Mouse (Mus musculus): ENCODE data around the gene Olfr190.
"Not testable (repeated sequence)": the region's sequence is repeated elsewhere in the genome, so short reads cannot be mapped to it uniquely, and the experiment has no call there.

Olfr190 gene

DNA sequence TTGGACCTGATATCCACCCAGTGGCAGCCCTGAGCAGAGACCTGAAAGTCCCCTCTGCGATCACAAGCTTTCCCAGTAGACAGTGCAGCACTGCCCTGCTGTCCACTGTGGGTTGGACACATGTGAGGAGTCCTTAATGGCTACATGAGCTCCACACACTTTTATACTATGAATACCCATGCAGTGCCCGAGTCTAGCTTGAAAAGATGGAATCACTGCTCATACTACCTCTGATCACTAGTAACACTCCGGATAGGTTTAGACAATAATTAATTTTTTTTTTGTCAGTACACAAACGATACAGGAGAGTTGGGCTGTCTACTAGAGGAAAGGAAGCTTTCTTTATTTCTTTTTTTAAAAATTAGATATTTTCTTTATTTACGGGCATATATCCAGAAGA, at the start of gene Olfr190:
TSS of gene Olfr190 (minus strand) at position 101 of the 400 bp plus-strand sequence.
- no peak for DNase-seq (ENCODE audit: low spot score in 2 of 2)

DNA sequence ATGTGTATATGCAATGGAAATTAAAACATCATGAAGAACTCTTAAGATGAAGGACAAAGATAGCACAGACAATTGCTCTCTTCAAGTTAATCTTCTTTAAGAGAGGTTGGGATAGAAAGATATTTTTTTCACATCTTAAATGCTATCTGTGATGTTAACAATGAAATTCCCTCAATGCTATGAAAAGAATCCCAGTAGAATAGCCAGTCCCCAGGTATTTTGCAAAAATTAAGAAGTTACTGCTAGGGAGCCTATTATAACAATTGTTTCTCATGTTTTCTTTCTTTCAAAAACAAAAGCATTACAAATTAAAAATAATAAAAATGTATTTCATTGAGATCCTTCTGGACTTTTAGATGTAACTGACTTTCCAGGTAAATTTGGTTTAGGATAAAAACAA, 43.2 kb upstream of the Olfr190 start, which contains the start of gene Olfr194:
TSS of gene Olfr194 (minus strand) at position 101 of the 400 bp plus-strand sequence.
- no peak for DNase-seq (ENCODE audit: low spot score in 2 of 2)

DNA sequence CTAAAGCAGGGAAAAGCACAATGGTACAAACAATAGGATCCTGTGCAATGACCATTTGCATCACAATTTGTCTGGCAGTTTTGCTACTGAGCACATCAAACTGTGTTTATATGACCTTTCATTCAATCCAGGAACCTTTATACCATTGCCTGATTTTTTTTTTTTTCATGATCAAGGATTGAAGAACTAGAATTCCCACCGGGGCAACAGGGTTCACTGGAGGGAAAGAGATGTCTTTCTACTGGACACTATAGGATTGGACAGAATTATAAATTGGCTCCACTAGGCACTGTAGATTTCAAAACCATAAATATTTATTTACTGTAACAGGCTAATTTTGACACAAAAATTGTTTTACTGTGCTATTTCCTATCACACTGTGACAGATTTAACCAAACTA, 34.0 kb upstream of the Olfr190 start, which contains the start of gene Olfr193:
TSS of gene Olfr193 (minus strand) at position 101 of the 400 bp plus-strand sequence.
- DNase-seq (ENCODE audit: low spot score in 2 of 2), result no peak

DNA sequence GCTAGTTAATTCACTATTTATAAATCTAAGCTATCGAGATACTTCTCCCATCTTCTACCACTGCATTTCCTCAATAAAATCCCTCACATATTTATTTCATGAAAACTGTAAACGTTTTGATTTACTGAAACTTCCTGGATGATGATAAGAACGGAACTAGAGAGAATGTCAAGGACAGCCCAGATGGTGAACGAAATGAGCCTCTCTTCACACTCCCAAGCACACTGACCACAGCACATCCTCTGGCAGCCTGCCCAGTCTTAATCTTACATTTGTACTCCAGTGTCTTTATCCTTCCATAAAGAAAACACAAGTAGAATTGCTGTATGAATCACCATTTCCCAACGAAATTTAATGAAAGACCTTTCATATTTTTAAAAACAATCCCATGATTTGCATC, 30.7 kb upstream of the Olfr190 start:
- not testable (repeated sequence) for DNase-seq (ENCODE audit: low spot score in 2 of 2)

DNA sequence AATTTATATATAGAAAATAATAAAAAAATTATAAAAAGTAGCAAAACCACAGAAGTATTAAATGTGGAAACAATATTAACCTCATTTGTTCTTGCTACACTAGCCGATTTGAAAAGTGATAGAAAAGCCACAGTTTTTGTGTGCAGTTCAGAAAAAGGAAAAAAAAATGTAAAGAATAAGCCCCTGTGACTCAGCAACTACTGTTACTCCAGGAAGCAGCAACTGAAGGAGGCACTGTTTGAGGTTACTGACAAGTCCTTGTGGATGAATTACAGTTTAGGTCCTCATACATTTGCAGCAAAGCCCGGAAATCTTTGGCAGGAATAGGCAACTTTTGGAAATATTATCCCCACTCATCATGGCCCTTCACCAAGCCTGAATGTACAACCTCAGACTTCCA, 27.5 kb upstream of the Olfr190 start:
- DNase-seq (ENCODE audit: low spot score in 2 of 2), result no peak

DNA sequence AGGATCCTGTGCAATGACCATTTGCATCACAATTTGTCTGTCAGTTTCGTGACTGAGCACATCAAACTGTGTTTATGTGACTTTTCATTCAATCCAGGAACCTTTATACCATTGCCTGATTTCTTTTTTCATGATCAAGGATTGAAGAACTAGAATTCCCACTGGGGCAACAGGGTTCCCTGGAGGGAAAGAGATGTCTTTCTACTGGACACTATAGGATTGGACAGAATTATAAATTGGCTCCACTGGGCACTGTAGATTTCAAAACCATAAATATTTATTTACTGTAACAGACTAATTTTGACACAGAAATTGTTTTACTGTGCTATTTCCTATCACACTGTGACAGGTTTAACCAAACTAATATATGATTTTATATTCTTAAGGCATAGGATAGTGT, 11.9 kb upstream of the Olfr190 start, which contains the start of gene Olfr191:
TSS of gene Olfr191 (minus strand) at position 101 of the 400 bp plus-strand sequence.
- not testable (repeated sequence) for DNase-seq (ENCODE audit: low spot score in 2 of 2)

DNA sequence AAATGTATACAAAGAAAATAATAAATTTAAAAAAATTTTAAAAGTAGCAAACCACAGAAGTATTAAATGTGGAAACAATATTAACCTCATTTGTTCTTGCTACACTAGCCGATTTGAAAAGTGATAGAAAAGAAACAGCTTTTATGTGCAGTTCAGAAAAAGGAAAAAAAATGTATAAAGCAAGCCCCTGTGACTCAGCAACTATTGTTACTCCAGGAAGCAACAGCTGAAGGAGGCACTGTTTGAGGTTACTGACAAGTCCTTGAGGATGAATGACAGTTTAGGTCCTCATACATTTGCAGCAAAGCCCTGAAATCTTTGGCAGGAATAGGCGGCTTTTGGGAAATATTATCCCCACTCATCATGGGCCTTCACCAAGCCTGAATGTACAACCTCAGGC, 3.3 kb upstream of the Olfr190 start:
- DNase-seq (ENCODE audit: low spot score in 2 of 2), result not testable (repeated sequence)

DNA sequence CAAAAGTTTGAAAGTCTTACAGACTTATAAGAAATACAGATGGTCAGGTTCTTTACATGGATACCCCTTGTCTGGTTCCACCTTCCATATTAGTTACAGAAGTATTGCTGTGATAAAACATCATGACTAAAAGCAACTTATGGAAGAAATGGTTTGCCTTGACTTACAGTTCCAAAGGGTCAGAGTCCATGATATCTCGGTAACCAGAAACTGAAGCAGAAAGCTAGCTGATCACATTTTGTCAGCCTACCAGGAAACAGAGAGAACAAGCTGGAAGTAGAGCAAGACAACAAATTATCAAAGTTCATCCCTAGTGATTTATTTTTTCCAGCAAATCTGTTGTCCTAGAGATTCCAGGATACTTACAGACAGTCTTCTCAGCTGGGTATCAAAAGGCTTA, 4.3 kb downstream of the Olfr190 start:
- no peak for DNase-seq (ENCODE audit: low spot score in 2 of 2)

DNA sequence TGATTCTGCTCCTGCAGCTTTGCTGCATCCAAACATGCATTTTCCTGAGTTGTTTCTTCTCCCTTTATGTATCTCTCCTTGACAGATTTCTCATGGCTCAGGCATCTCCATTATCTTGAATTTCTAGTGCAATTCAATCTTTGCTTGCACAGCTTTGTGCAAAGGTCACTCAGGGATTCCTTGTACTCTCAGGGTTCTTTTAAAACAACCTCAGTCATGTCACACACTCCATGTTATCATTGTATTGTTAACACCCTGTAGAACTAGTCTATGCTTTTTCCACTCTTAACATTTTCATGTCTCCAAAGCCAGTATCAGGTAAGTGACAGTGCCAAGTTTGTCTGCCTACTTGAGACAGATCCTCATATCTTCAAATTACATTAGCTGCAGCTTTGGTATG, 6.0 kb downstream of the Olfr190 start:
- DNase-seq (ENCODE audit: low spot score in 2 of 2), result no peak

DNA sequence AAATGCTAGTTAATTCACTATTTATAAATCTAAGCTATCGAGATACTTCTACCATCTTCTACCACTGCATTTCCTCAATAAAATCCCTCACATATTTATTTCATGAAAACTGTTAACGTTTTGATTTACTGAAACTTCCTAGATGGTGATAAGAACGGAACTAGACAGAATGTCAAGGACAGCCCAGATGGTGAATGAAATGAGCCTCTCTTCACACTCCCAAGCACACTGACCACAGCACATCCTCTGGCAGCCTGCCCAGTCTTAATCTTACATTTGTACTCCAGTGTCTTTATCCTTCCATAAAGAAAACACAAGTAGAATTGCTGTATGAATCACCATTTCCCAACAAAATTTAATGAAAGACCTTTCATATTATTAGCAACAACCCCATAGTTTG, 15.4 kb downstream of the Olfr190 start:
- DNase-seq (ENCODE audit: low spot score in 2 of 2), result not testable (repeated sequence)

DNA sequence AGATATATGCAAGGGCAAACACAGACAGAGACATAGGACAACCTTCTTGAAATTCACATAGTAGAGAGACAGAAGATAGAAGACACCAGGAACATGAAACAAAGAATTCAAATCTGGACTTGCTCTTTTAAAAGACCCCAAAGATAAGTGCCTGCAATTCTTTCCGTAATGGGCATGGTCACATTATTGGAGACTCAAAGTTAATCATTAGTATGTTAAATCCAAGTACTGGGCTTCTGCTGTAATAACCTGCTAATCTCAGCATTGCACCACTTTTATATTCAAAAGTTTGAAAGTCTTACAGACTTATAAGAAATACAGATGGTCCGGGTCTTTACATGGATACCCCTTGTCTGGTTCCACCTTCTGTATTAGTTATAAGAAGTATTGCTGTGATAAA, 28.5 kb downstream of the Olfr190 start:
- not testable (repeated sequence) for DNase-seq (ENCODE audit: low spot score in 2 of 2)

DNA sequence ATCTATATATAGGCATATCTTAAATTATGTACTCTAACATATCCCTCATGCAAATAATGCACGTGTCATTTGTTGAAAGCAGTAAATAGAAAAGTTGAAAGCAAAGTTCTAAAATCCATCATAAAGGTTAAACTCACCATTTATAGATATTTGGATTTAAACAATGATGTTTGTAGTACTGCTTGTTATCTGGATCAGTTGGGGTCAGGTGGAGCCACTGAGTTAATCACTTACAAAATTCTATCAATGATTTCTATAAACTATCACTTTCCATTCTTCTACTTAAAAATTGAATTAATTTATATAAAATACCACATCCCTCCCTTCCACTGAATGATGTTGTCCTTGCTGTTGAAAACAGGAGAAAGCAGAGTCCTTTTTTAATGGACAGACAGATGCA, 28.9 kb downstream of the Olfr190 start:
- no peak for DNase-seq (ENCODE audit: low spot score in 2 of 2)

DNA sequence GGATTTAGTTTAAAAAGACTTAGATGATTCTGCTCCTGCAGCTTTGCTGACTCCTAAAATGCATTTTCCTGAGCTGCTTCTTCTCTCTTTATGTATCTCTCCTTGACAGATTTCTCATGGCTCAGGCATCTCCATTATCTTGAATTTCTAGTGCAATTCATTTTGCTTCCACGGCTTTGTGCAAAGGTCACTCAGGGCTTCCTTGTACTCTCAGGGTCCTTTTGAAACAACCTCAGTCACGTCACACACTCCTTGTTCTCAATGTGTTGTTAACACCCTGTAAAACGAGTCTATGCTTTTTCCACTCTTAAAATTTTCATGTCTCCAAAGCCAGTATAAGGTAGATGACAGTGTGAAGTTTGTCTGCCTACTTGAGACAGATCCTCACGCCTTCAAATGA, 30.2 kb downstream of the Olfr190 start:
- DNase-seq (ENCODE audit: low spot score in 2 of 2), result no peak

DNA sequence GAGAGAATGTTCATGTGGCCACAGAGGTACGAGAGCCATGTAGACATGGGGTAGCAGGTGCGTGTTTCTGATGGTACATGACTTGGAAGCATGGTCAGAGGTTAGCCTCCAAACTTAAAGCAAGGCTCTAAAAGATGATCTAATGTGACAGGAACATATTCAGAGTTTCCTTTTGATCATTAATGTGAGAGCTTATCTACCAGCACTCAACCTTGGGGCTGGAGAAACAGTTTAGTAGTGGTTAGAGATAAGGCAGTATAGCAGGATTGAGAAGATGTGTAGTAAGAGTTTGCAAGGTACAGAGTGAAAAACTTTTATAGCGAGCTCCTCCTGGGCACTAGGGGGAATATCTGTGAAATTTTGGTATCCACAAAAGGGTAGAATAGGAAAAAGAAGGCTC, 32.0 kb downstream of the Olfr190 start:
- no peak for DNase-seq (ENCODE audit: low spot score in 2 of 2)

DNA sequence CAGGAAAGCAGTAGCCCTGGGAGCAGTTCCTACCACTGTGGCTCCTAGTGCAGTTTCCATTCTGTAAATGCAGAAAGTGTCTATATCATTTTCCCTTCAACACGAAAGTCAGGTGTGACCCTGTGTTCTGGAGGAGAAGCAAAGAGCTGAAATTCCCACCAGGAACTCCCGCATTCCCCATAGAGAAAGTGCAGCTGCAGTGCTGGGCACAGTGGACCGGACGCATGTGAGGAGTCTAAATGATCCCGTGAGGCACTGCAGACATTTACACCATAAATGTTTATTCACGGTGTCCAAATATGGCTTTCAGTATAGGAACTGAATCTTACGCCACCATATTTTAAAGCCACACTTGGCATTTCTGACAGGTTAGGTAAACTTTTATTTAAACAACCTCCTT, 38.1 kb downstream of the Olfr190 start, which contains the start of gene Olfr187:
TSS of gene Olfr187 (minus strand) at position 58 of the 400 bp plus-strand sequence.
- no peak for DNase-seq (ENCODE audit: low spot score in 2 of 2)

DNA sequence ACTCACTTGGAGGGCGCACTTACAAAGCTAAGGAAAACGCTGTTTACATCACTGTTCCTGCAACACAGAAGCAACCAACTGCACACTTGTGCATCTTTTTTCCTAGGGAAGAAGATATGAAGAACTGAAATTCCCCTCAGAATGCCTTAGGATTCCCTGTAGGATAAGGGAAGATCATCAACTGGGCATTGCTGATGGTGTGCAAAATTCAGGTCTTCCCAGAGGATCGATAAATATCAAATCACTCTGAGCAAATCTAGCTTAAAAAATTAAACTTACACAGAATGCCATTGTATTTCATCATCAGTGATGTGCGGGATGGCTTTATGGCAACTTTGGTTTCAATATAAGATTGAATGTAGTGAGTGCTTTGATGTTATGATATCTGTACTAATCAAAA, 47.6 kb downstream of the Olfr190 start, which contains the start of gene Olfr186:
TSS of gene Olfr186 (minus strand) at position 101 of the 400 bp plus-strand sequence.
- DNase-seq (ENCODE audit: low spot score in 2 of 2), result no peak
